Mouse (Mus musculus) right cerebral cortex, postnatal 4 days (tissue): ENCODE results near the gene Trim71.

Source experiments
- DNase-seq: peaks from one replicate; pipeline ENCODE4 v3.0.0-alpha.2; 2022

Trim71 gene

GRCm38 (mm10) chr9:114477019-114477418, 87.2 kb downstream of the Trim71 start:
- DNase-seq, result no peak

GRCm38 (mm10) chr9:114471892-114472291, 92.3 kb downstream of the Trim71 start:
- no peak for DNase-seq

- DNase-seq, result no peak
These were observed 95.5 kb downstream of the Trim71 start for GRCm38 (mm10) chr9:114468701-114469100.

GRCm38 (mm10) chr9:114468217-114468616, 96.0 kb downstream of the Trim71 start:
- no peak for DNase-seq

- no peak for DNase-seq
These were observed 97.3 kb downstream of the Trim71 start for GRCm38 (mm10) chr9:114466871-114467270.

GRCm38 (mm10) chr9:114465442-114465841, 98.7 kb downstream of the Trim71 start:
- no peak for DNase-seq

GRCm38 (mm10) chr9:114462569-114462968, 101.6 kb downstream of the Trim71 start:
- DNase-seq, result no peak

GRCm38 (mm10) chr9:114458436-114458835, 105.7 kb downstream of the Trim71 start:
- no peak for DNase-seq
